Mouse (Mus musculus): ENCODE results near the gene Nckap5l.
"Not testable (repeated sequence)": the region's sequence is repeated elsewhere in the genome, so short reads cannot be mapped to it uniquely, and the experiment has no call there.

Gene Nckap5l

DNA sequence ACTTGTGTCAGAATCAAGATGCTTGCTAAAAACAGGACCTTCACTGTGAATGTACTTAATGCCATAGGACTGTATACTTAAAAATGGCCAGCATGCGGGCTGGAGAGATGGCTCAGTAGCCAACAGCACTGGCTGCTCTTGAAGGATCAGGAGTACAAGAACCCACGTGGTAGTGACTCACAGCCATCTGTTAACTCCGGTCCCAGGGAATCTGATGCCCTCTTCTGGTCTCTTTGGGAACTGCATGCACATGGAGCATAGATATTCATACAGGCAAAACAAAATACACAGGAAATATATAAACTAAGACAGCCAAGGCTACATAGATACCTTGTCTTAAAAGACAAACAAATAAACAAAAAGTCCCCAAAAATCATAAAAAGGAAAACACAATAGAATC, 11.5 kb upstream of the Nckap5l start:
- peak; percentile 45 for DNase-seq

- DNase-seq = no peak
Observed at GRCm38 (mm10) chr15:99463194-99463593, 5.6 kb upstream of the Nckap5l start.

- DNase-seq = peak; percentile 71
Observed at GRCm38 (mm10) chr15:99456963-99457605, 464 bp downstream of the Nckap5l start.

DNA sequence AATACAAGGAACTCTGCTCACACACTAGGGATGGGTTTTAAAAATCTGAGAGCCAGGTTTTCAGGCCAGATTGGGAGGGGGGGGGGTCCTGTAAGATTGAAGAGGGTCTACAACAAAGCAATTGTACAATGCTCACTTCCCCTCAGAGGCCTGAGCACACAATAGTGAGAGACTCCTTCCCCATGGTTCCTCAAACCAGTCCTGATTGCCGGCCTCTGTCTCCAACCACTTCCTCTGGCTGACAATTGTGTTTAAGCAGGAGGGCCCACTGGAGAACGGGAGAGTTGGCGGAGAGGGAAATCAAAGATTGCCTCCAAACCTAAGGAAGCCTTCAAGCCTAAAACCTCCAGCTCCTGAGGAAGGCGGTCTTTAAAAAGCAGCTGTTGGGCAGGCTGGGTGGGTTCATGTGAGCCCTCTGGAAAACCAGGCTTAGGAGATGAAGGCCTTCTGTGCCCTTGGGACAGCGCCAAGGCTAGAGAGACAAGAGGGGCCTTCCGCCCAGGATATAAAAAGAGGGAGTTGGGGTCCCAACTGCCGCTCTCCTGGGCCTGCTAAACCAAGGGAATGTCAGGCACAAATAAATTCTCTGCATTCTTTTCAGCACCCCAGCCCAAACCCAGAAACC, 1.1 kb downstream of the Nckap5l start:
- DNase-seq = no peak

DNA sequence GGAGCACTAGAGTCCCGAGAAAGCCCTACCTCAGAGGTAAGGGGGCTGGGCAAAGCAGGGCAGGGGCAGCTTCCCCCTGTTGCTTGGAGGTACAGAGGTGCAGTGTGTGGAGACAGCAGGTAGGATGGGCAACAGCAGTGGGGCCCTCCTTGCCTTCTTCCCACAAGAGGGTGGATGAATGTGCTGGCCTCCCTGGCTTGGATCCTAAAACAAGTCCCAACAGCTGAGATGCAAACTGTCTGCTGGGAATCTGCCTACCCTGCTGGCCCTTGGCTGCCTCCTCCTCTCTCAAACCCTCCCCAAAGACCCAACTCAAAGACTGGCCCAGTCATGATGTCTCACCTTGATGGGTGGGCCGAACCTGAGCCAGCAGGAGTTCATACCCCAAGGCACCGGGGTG, 2.1 kb downstream of the Nckap5l start:
- DNase-seq = no peak

GRCm38 (mm10) chr15:99454585-99455279, 2.8 kb downstream of the Nckap5l start:
- no peak for DNase-seq

DNA sequence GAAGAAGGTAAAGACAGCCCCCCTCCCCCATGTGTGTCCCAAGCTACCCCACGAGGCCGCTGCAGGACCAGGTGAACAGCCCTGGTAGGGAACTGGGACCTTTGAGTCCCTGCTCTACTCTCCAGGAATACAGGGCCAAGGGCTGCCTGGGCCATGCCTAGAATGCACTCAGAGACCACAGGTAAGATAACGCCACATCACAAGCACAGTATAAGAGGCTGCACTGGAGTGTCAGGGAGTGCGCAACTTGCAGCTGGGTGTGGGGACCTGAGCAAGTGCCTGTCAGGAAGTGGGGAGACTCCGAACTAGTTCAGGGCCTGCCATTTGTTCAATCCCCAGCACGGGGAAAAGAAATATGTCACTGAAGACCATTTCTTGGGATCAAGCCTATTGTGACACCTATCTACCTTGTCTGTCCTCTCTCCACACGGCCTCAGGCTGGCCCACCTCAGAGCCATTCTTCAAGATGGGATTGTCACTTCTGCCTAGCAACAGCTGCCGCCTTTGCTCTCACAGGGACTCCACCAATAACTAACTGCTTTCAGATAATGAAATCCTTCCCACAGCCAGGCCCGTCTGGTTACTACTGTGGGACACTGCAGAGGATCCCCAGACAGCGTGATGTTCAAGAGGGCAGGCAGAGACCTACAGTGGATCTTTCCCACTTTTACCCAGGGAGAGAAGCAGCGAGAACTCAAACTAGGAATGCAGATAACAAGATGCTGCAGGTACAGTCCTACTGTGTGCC, 4.2 kb downstream of the Nckap5l start:
- DNase-seq = no peak

- no peak for DNase-seq
Observed at GRCm38 (mm10) chr15:99449751-99450280, 7.7 kb downstream of the Nckap5l start.

DNA sequence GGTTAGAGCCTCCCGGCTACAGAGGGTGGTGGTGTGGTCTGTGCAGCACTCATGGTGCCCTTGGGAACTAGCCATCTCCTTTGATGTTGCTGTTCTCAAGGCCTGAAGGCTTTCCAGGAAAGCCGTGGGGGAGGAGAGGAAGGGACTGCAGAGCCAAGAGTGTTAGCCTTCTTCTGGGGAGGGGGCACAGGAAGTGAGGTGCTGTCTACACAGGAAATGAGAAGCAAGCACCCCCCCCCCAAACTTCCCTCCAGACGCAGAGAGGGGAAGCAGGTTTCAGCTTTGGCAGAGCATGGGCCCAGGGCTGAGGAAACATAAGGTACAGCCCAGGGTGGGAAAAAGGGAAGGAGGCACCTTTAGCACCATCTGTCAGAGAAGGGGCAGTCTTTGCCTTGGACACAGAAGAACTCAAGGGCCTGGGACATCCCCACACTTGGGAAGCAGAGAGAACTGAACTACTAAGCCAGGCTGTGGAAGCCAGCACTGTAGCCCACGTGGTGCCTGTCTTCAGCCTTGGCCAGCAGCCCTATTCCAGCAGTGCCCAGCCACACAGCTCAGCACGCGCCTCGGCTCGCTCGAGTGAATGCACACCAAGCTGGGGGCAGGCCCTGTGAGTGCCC, 8.3 kb downstream of the Nckap5l start:
- peak; percentile 67 for DNase-seq

GRCm38 (mm10) chr15:99446136-99446535, 11.4 kb downstream of the Nckap5l start:
- not testable (repeated sequence) for DNase-seq

DNA sequence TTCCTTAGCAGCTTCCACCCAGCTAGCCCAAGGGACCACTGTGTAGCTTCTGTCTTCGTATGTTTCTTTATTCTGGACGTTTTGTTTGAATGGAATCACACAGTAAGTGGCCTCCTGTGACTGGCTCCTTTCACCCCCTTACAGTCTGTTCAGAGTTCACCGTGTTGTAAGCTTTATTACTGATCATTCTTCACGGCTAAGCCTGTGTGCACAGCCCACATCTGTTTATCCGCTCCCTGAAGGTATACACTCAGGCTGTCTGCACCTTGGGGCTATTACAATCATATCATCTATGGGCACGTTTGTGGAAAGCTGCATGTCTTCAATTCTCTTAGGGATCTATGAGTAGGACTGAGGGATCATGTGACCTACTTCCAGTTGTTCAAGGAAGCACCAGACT, 12.0 kb downstream of the Nckap5l start:
- no peak for DNase-seq

GRCm38 (mm10) chr15:99442358-99442757, 15.2 kb downstream of the Nckap5l start:
- DNase-seq = no peak

DNA sequence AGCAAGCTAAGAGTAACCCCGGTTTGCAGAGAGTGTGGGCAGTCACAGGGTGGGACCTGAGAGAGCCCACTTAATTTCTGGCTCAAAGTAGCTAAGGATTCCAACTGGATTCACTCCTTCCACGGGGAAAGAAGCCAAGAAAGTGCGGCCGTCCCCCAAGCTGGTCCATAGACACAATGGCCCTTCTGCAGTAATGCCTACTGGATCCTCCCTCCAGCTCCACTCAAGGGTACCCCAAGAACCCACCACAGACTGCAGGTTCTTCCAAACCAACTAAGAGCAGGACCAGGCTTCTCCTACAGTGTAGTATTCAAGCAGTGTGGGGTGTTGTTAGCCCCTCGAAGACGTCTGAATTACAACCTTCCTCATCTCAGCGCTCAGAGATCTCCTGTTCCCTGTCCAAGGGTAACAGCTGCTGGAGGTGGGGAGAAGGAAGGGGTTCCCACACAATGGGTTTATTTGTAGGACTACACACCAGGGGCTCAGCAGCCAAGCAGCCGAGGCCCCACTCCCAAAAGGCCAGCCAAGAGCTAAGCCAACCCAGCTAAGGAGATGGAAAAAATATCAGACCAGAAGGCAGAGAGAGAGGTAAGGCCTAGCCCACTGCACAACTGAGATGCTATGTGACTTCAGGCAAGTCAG, 16.6 kb downstream of the Nckap5l start:
- DNase-seq = no peak

- DNase-seq = no peak
Observed at GRCm38 (mm10) chr15:99440112-99440815, 17.3 kb downstream of the Nckap5l start.

DNA sequence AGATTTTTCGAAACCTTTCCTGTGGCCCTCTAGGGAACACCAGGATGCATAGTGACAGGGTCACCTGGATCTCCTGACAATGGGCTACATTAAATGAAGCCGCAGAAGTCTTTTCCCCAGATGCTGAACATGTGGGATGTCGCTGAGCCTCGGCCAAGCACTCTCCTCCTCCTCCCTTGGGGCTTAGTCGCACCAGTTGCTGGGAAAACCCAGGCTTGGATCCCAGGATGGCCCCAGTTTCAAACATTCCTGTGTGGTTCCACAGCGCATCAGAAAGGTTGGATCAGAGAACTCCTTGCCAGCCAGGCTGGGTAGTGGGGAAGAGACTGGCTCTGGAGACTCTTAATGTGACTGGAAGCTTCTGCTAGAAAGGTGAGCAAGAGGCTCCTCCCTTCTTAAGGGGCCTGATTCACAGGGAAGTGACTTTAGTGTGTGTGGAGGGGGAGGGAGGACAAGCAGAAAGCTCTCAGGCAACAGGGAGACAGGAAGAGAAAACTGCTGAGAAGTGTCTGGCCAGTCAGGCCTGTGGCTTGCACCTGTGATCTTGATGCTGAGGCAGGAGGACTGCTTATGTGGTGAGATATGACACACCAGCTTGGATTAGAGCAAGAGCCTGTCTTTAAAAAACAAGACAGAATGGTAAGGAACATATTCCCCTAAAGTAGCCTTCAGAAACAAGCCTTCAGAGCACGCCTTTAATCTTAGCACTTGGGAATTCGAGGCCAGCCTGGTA, 18.4 kb downstream of the Nckap5l start:
- DNase-seq = no peak

DNA sequence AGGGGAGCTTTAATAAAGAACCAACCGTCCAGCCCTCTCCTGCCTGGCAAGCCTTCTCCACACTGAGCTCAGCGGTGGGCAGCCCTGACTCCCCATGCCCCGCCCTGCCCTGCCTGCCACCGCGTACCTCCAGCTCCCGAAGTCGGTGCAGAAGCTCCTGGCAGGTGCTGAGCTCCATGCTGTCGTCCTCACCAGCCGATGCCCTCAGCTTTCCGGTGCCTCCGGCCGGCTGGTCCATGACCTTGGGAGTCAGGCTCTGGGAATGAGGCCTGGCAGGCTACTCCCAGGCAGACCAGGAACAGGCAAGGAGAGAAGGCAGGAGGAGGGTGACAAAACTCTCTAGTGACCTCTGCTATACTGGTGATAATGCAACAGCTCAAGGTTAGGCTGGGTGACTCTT, 23.6 kb downstream of the Nckap5l start:
- no peak for DNase-seq

- no peak for DNase-seq
Observed at GRCm38 (mm10) chr15:99433081-99433718, 24.3 kb downstream of the Nckap5l start.

GRCm38 (mm10) chr15:99431967-99432366, 25.6 kb downstream of the Nckap5l start:
- no peak for DNase-seq

- no peak for DNase-seq
Observed at GRCm38 (mm10) chr15:99431504-99431903, 26.0 kb downstream of the Nckap5l start.

DNA sequence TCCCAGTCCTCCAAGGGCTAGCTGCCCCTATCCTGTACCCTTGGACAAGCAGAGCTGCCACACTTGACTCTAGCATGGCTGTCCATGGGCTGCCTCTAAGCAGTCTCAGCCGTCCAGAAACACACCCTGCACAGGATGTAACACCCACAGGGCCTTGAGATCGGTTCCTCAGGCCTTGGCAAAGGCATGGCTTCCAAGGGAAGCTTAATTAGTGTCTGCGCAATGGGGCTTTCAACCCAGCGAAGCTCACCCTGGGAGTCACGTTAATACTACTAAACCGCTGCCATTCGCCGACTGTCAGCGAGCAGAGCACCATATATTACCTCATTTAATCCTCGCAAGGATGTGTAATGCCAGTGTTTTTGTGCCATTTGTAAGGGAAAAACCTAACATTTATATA, 26.5 kb downstream of the Nckap5l start:
- DNase-seq = no peak

Measured in right cerebral cortex, postnatal 25 days (tissue).